Mouse (Mus musculus): ENCODE data around the gene Akap2. TPM values are rescaled to one million over a fixed set of nuclear protein-coding genes. Genes with fewer than 3 reads are reported as not detected.

Akap2 gene
- polyA plus RNA-seq, 1 experiment, result 348 TPM

GRCm38 (mm10) chr4:57861166-57861565 lies 143.7 kb downstream of the Akap2 start:
- 55% methylated on average over 6 of the region's 6 CpGs for WGBS
- H3K4me1 ChIP-seq (ENCODE audit: control insufficient read depth, insufficient read depth, low read length), result peaks cover 37% of the 10 kb centered on the region
- DNase-seq, result no peak
- TF ChIP-seq CTCF (IDR thresholded peaks at IDR 0.05; ENCODE audit: insufficient read depth, low read length) (no peak), POLR2A (IDR thresholded peaks at IDR 0.05; ENCODE audit: borderline replicate concordance, extremely low read depth, low read depth, low read length) (no peak)
- H3K4me3 ChIP-seq (replicated peaks; ENCODE audit: extremely low read depth, low read depth, low read length), result no peak overlapping the region

- TF ChIP-seq POLR2A (IDR thresholded peaks at IDR 0.05; ENCODE audit: borderline replicate concordance, extremely low read depth, low read depth, low read length), result no peak
- TF ChIP-seq CTCF (IDR thresholded peaks at IDR 0.05; ENCODE audit: insufficient read depth, low read length), result no peak
- Histone ChIP-seq H3K4me1 (ENCODE audit: control insufficient read depth, insufficient read depth, low read length) (peaks cover 37% of the 10 kb centered on the region), H3K4me3 (replicated peaks; ENCODE audit: extremely low read depth, low read depth, low read length) (no peak overlapping the region)
- DNase-seq, result no peak
- 23% methylated on average over 8 of the region's 8 CpGs for WGBS
Observed at GRCm38 (mm10) chr4:57861856-57862255, 144.4 kb downstream of the Akap2 start.

GRCm38 (mm10) chr4:57862269-57862986 lies 145.0 kb downstream of the Akap2 start:
- no peak for DNase-seq
- 59% methylated on average over 9 of the region's 9 CpGs for WGBS
- no peak for TF ChIP-seq CTCF (IDR thresholded peaks at IDR 0.05; ENCODE audit: insufficient read depth, low read length)
- no peak for TF ChIP-seq POLR2A (IDR thresholded peaks at IDR 0.05; ENCODE audit: borderline replicate concordance, extremely low read depth, low read depth, low read length)

GRCm38 (mm10) chr4:57866088-57866487 lies 148.6 kb downstream of the Akap2 start:
- H3K4me1 ChIP-seq (ENCODE audit: control insufficient read depth, insufficient read depth, low read length), result peaks cover 21% of the 10 kb centered on the region
- H3K4me3 ChIP-seq (replicated peaks; ENCODE audit: extremely low read depth, low read depth, low read length), result no peak overlapping the region
- no peak for DNase-seq
- TF ChIP-seq CTCF (IDR thresholded peaks at IDR 0.05; ENCODE audit: insufficient read depth, low read length), result no peak
- TF ChIP-seq POLR2A (IDR thresholded peaks at IDR 0.05; ENCODE audit: borderline replicate concordance, extremely low read depth, low read depth, low read length), result no peak
- WGBS, result 4% methylated on average over 2 of the region's 2 CpGs

More at GRCm38 (mm10) chr4:57862269-57862986, 145.0 kb downstream of the Akap2 start:
- H3K4me3 ChIP-seq (replicated peaks; ENCODE audit: extremely low read depth, low read depth, low read length), result no peak overlapping the region
- H3K4me1 ChIP-seq (ENCODE audit: control insufficient read depth, insufficient read depth, low read length), result peaks cover 36% of the 10 kb centered on the region

- peaks cover 17% of the 10 kb centered on the region for H3K4me1 ChIP-seq (ENCODE audit: control insufficient read depth, insufficient read depth, low read length)
- TF ChIP-seq CTCF (IDR thresholded peaks at IDR 0.05; ENCODE audit: insufficient read depth, low read length) (no peak), POLR2A (IDR thresholded peaks at IDR 0.05; ENCODE audit: borderline replicate concordance, extremely low read depth, low read depth, low read length) (no peak)
- no peak overlapping the region for H3K4me3 ChIP-seq (replicated peaks; ENCODE audit: extremely low read depth, low read depth, low read length)
- DNase-seq, result no peak
- 43% methylated on average over 9 of the region's 9 CpGs for WGBS
Observed at GRCm38 (mm10) chr4:57866990-57867389, 149.5 kb downstream of the Akap2 start.

GRCm38 (mm10) chr4:57867454-57867853 lies 150.0 kb downstream of the Akap2 start:
- Histone ChIP-seq H3K4me1 (ENCODE audit: control insufficient read depth, insufficient read depth, low read length) (peaks cover 16% of the 10 kb centered on the region), H3K4me3 (replicated peaks; ENCODE audit: extremely low read depth, low read depth, low read length) (no peak overlapping the region)
- WGBS, result 33% methylated on average over 10 of the region's 10 CpGs
- no peak for DNase-seq
- no peak for TF ChIP-seq POLR2A (IDR thresholded peaks at IDR 0.05; ENCODE audit: borderline replicate concordance, extremely low read depth, low read depth, low read length)
- TF ChIP-seq CTCF (IDR thresholded peaks at IDR 0.05; ENCODE audit: insufficient read depth, low read length), result no peak

GRCm38 (mm10) chr4:57879137-57879536 lies 161.7 kb downstream of the Akap2 start:
- Histone ChIP-seq H3K4me1 (ENCODE audit: control insufficient read depth, insufficient read depth, low read length) (peaks cover 10% of the 10 kb centered on the region), H3K4me3 (replicated peaks; ENCODE audit: extremely low read depth, low read depth, low read length) (no peak overlapping the region)
- TF ChIP-seq POLR2A (IDR thresholded peaks at IDR 0.05; ENCODE audit: borderline replicate concordance, extremely low read depth, low read depth, low read length), result no peak
- WGBS, result 83% methylated on average over 5 of the region's 5 CpGs
- DNase-seq, result no peak

GRCm38 (mm10) chr4:57879804-57880357 lies 162.4 kb downstream of the Akap2 start:
- Histone ChIP-seq H3K4me3 (replicated peaks; ENCODE audit: extremely low read depth, low read depth, low read length) (no peak overlapping the region), H3K4me1 (ENCODE audit: control insufficient read depth, insufficient read depth, low read length) (peaks cover 10% of the 10 kb centered on the region)
- peak; percentile 77 for DNase-seq
- TF ChIP-seq CTCF (IDR thresholded peaks at IDR 0.05; ENCODE audit: insufficient read depth, low read length), result peak; percentile 88
- TF ChIP-seq POLR2A (IDR thresholded peaks at IDR 0.05; ENCODE audit: borderline replicate concordance, extremely low read depth, low read depth, low read length), result no peak
- WGBS, result 11% methylated on average over 6 of the region's 6 CpGs

- no peak for TF ChIP-seq POLR2A (IDR thresholded peaks at IDR 0.05; ENCODE audit: borderline replicate concordance, extremely low read depth, low read depth, low read length)
- TF ChIP-seq CTCF (IDR thresholded peaks at IDR 0.05; ENCODE audit: insufficient read depth, low read length), result no peak
- H3K4me3 ChIP-seq (replicated peaks; ENCODE audit: extremely low read depth, low read depth, low read length), result no peak overlapping the region
- DNase-seq, result no peak
- H3K4me1 ChIP-seq (ENCODE audit: control insufficient read depth, insufficient read depth, low read length), result peaks cover 12% of the 10 kb centered on the region
- WGBS, result 34% methylated on average over 7 of the region's 7 CpGs
Observed at GRCm38 (mm10) chr4:57883520-57884421, 166.3 kb downstream of the Akap2 start.
